Mouse (Mus musculus) stomach, embryonic 14.5 days (tissue): ENCODE results near the gene Slc1a4. TPM values are rescaled to one million over a fixed set of nuclear protein-coding genes. Genes with fewer than 3 reads are reported as not detected.

Experiments used
- ATAC-seq: fragments of 200-750 bp; cut with Nextera tagmentation; 2 replicates; pipeline ENCODE4 v1.8.0; 2017; ENCODE audit warnings: low read depth, moderate TSS enrichment; ENCODE audit not compliant: insufficient number of reproducible peaks, insufficient read depth, low FRiP score
- H3K27ac ChIP-seq: fragments of 300-500 bp; sonication (generic); 2 replicates; pipeline ENCODE4 v1.5.1; 2014; ENCODE audit warnings: mild to moderate bottlenecking, low read length, moderate library complexity, mixed read lengths
- H3K27me3 ChIP-seq: fragments of 300-500 bp; sonication (generic); 2 replicates; pipeline ENCODE4 v1.6.1; 2014; ENCODE audit warnings: low read length, control low read depth, mixed read lengths; ENCODE audit not compliant: control insufficient read depth, insufficient read depth
- H3K36me3 ChIP-seq: fragments of 300-500 bp; sonication (generic); 2 replicates; pipeline ENCODE4 v1.6.1; 2014; ENCODE audit warnings: mild to moderate bottlenecking, control low read depth, low read length, moderate library complexity, mixed read lengths; ENCODE audit not compliant: control insufficient read depth, insufficient read depth
- H3K4me1 ChIP-seq: fragments of 300-500 bp; sonication (generic); 2 replicates; pipeline ENCODE4 v1.6.1; 2014; ENCODE audit warnings: low read length, control low read depth, mixed read lengths; ENCODE audit not compliant: control insufficient read depth, insufficient read depth
- H3K4me2 ChIP-seq: fragments of 300-500 bp; sonication (generic); replicated peaks from 2 replicates; pipeline ENCODE4 v1.6.1; 2014; ENCODE audit warnings: low read depth, low read length, control low read depth
- H3K4me3 ChIP-seq: fragments of 300-500 bp; sonication (generic); 2 replicates; pipeline ENCODE4 v1.5.1; 2014; ENCODE audit warnings: low read depth, low read length, control low read depth
- H3K9ac ChIP-seq: fragments of 300-500 bp; sonication (generic); replicated peaks from 2 replicates; pipeline ENCODE4 v1.6.1; 2014; ENCODE audit warnings: low read depth, mild to moderate bottlenecking, control low read depth, low read length, moderate library complexity, mixed read lengths
- H3K9me3 ChIP-seq: fragments of 300-500 bp; sonication (generic); 2 replicates; pipeline ENCODE4 v1.6.1; 2016; ENCODE audit warnings: low read depth, low read length, control low read depth; ENCODE audit not compliant: control insufficient read depth
- WGBS: fragments of 180-500 bp; shearing (Covaris S2); extraction: QIAGEN DNeasy Blood & Tissue Kit; methylation state at CpG from one replicate; pipeline ENCODE4 v1.1.7; 2014; 5-methylcytosine and 5-hydroxymethylcytosine counted together
- polyA plus RNA-seq: library from polyadenylated mRNA; unstranded; fragments of >200 nt; fragmentation: Nextera tagmentation; extraction: Ambion mirVana; gene quantifications from 2 replicates; pipeline ENCODE4 v1.2.1, GENCODE M21; 2014

Gene Slc1a4
- 18.0 and 19.9 TPM in 2 replicates for polyA plus RNA-seq

DNA sequence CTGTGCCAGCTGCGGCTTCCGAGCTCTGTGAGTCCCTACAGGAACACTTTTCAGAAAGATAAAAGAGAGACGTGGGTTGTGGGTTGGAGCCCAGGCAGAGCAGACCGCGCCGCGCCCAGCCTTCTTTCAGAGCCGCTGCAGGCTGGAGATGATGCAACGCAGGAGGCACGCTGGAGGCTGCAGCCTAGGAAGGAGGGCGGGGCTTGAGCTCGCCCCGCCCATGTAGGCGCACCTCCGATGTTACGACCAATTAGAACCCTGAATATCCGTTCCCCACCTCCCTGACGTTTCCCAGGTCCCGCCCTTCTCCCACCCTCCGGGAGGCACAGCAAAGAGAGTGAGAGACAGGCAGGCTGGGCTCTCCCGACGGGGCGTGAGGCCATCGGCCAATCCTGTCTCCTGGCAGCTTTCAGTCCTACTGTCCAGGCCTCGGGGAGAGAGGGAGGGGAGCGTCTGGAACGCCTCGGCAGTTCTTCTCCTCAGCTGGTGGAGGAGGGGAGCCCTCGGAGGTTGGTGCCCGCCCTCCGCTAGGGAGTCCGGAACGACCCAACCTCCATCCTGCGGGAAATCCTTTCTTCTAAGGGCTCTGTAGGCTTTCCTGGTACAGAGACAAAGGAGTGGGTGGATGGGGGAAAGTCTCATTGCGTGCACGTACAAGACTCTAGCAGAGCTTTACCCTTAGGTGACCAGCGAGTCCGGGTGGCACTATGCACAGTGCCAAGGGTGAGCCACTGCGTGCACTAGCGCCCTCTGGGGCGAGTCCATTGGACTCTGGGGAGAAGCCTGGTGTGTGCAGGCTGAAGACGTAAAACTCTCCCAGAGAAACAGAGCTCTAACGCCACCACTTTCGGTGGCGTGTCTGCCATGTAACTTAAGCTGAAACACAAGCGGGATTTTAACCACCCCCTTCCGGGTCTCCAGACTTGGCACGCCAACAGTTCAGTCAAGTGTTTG lies at the start of gene Slc1a4:
Slc1a4 (minus strand) TSS at position 153 of the 954 bp plus-strand sequence.
- Histone ChIP-seq H3K4me1 (0 out of 2 replicates have a peak, but pooled peaks cover 6% of the 10 kb centered on the region), H3K4me3 (peak within 1 kb of the TSS; percentile 48), H3K36me3 (no peaks in the 10 kb centered on the region), H3K9me3 (no peaks in the 10 kb centered on the region), H3K27ac (peak within 1 kb of the TSS; percentile 97), H3K27me3 (no peaks in the 10 kb centered on the region), H3K9ac (peak within 1 kb of the TSS; percentile 64), H3K4me2 (peak within 1 kb of the TSS; percentile 98)
- under 1% methylated on average over 48 of the region's 48 CpGs for WGBS
- peak; percentile 98 for ATAC-seq

GRCm38 (mm10) chr11:20380106-20380505 lies 47.6 kb upstream of the Slc1a4 start:
- Histone ChIP-seq H3K4me1 (no peaks in the 10 kb centered on the region), H3K9ac (no peak overlapping the region), H3K27me3 (no peaks in the 10 kb centered on the region), H3K4me3 (no peak overlapping the region), H3K36me3 (no peaks in the 10 kb centered on the region), H3K4me2 (no peak overlapping the region), H3K9me3 (no peaks in the 10 kb centered on the region), H3K27ac (no peak overlapping the region)
- no peak for ATAC-seq
- WGBS: 44% methylated on average over 4 of the region's 4 CpGs

DNA sequence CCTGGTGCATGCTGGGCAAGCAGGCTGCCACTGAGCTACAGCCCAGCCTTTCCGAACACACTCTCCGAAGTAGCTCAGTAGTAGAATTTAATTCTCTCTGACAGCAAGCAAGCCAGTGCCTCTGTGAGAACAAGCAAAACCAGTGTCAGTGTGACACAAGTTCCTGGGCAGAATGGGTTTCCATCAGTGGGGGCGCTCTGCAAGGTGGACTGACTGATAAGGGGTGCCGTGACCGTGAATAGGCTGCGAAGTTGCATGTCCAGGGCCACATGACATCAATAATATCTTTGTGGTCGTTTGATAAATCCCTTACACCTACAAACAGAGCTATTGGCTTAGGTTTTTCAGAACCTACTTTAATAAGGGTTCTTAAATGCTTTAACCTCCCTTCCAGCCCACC lies 44.1 kb upstream of the Slc1a4 start:
- H3K27ac ChIP-seq: no peak overlapping the region
- H3K4me3 ChIP-seq: no peak overlapping the region
- no peak for ATAC-seq
- 87% methylated on average over 7 of the region's 7 CpGs for WGBS
- H3K27me3 ChIP-seq: no peaks in the 10 kb centered on the region
- H3K36me3 ChIP-seq: no peaks in the 10 kb centered on the region
- no peaks in the 10 kb centered on the region for H3K9me3 ChIP-seq
- H3K4me1 ChIP-seq: no peaks in the 10 kb centered on the region
- no peak overlapping the region for H3K9ac ChIP-seq
- H3K4me2 ChIP-seq: no peak overlapping the region

DNA sequence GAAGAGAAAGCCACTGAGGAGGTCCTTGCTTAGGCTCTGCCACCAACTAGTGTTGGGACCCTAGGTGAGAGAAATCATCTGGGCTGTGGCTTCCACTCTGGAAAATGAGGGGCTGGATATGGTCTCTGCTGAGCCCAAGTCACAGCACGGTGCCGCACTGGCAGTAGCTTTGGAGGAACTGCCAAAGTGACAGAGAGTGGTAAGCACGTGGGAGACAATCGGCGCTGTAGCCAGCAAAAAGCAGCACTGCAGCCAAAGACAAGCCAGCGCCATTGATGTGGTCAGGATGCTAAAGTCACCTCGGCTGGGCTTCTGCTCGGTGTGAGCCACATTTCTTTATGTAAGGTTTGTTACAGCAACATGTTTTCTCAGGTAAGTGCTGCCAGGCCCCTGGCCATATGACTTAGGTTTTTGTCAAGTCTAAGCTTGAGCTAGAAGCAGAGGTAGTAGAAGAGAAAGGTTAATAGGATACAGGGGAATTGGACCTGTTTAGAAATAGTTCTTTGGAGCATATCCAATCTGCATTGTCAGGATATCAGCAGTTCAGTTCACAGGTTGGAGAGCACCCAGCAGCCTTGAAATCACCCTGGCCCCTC lies 40.2 kb upstream of the Slc1a4 start:
- ATAC-seq: no peak
- Histone ChIP-seq H3K27me3 (no peaks in the 10 kb centered on the region), H3K4me1 (no peaks in the 10 kb centered on the region), H3K4me3 (no peak overlapping the region), H3K36me3 (no peaks in the 10 kb centered on the region), H3K27ac (no peak overlapping the region), H3K9me3 (no peaks in the 10 kb centered on the region), H3K9ac (no peak overlapping the region), H3K4me2 (no peak overlapping the region)
- 80% methylated on average over 8 of the region's 8 CpGs for WGBS

DNA sequence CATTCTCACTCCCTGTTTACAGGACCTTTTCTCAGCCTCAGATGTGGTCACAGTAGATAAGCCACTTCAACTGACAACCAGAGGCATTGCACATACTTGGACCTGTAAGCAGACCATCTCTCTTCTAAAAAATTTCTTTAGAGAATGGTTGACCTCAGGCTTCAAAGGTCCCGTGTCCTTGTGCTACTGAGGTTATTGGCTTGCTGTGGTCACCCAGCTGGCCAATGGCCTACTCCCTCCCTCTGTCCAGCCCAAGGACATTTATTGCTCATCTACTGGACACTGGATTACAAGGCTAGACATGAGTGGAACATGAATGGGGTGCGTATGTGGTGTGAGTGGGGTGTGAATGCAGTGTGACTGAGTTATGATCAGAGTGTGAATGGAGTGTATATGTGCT lies 38.0 kb upstream of the Slc1a4 start:
- H3K4me2 ChIP-seq: no peak overlapping the region
- no peak for ATAC-seq
- no peak overlapping the region for H3K4me3 ChIP-seq
- 83% methylated on average over 2 of the region's 2 CpGs for WGBS
- no peak overlapping the region for H3K9ac ChIP-seq
- H3K4me1 ChIP-seq: no peaks in the 10 kb centered on the region
- no peaks in the 10 kb centered on the region for H3K36me3 ChIP-seq
- no peaks in the 10 kb centered on the region for H3K9me3 ChIP-seq
- H3K27me3 ChIP-seq: no peaks in the 10 kb centered on the region
- no peak overlapping the region for H3K27ac ChIP-seq

DNA sequence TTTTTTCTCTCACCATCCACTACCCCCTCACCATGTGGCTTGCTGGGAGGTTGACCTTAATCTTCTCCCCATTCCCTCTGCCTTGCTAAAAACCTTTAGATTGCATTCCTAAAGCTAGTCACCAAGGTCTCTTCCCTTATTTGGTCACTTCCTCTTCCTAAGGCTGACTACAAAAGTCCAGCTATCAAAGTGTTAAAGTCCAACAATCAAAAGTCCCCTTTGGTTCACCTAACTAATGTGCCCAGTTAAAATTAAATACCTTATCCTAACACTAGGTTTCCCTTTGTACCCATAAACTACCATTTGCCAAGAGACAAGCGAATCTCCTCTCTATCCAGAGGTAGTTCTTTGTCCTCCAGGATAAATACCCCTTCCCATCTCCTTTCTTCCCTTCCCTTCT lies 33.9 kb upstream of the Slc1a4 start:
- Histone ChIP-seq H3K9me3 (no peaks in the 10 kb centered on the region), H3K27me3 (no peaks in the 10 kb centered on the region), H3K36me3 (no peaks in the 10 kb centered on the region), H3K4me2 (no peak overlapping the region), H3K4me3 (no peak overlapping the region), H3K9ac (no peak overlapping the region), H3K4me1 (no peaks in the 10 kb centered on the region), H3K27ac (no peak overlapping the region)
- no peak for ATAC-seq
- WGBS: 92% methylated on average over 1 of the region's 1 CpGs

- no peak overlapping the region for H3K27ac ChIP-seq
- no peak overlapping the region for H3K4me2 ChIP-seq
- ATAC-seq: no peak
- no peaks in the 10 kb centered on the region for H3K4me1 ChIP-seq
- WGBS: 45% methylated on average over 3 of the region's 3 CpGs
- no peaks in the 10 kb centered on the region for H3K9me3 ChIP-seq
- no peaks in the 10 kb centered on the region for H3K36me3 ChIP-seq
- no peaks in the 10 kb centered on the region for H3K27me3 ChIP-seq
- no peak overlapping the region for H3K4me3 ChIP-seq
- no peak overlapping the region for H3K9ac ChIP-seq
Observed at GRCm38 (mm10) chr11:20361354-20361753, 28.8 kb upstream of the Slc1a4 start.

- Histone ChIP-seq H3K4me2 (no peak overlapping the region), H3K9ac (no peak overlapping the region), H3K36me3 (no peaks in the 10 kb centered on the region), H3K4me3 (no peak overlapping the region), H3K27ac (no peak overlapping the region), H3K9me3 (no peaks in the 10 kb centered on the region), H3K4me1 (no peaks in the 10 kb centered on the region), H3K27me3 (no peaks in the 10 kb centered on the region)
- ATAC-seq: peak; percentile 53; the same call in 1 of the 2 replicates
- WGBS: 68% methylated on average over 9 of the region's 9 CpGs
Observed at GRCm38 (mm10) chr11:20357684-20358447, 25.4 kb upstream of the Slc1a4 start.
